Mouse (Mus musculus) thymus, postnatal 14 days (tissue): Measurements from ENCODE around the gene Arhgef39.

Source experiments
- DNase-seq: peaks from one replicate; pipeline ENCODE4 v3.0.0; 2021

Arhgef39 gene

DNA sequence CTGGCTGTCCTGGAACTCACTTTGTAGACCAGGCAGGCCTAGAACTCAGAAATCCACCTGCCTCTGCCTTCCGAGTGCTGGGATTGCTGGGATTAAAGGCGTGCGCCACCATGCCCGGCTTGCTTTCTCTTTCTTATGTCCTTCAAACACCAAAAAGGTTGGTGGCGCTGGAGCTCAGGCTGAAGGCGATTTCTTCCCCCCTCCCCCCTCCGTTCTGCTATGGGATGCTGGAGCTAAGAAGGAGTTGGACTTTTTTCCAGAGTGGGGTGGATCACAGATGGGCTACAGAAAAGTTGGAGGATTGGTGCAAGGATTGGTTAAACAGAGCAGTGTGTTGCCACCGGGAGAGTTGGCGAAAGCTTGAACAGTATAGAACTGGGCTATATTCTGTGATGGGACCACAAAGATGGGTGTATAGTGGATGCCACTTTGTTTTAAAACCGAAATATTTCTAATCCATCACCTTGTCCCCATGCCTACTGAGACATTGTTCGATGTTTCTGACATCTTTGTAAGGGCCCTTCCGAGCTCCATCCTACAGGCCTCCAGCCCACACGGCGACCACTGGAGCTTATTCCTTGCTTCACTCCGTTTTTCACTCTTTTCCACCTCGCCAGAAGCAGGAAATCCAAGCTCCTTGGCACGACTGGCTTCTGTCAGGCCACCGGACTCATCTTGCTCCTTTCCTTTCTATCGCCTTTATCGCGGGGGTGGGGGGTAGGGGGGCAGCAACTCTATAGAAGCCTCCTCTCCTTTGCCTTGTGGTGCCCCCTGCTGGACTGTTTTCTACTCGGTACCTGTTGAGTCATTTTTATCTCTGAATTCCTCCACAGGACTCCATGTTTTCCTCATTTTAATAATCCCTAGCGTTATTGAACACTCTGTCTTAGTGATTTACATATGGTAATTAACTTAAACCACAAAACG lies 20.3 kb downstream of the Arhgef39 start:
- DNase-seq = peak; percentile 87

- DNase-seq = peak; percentile 82
Observed at GRCm38 (mm10) chr4:43478534-43478858, 21.0 kb downstream of the Arhgef39 start.

DNA sequence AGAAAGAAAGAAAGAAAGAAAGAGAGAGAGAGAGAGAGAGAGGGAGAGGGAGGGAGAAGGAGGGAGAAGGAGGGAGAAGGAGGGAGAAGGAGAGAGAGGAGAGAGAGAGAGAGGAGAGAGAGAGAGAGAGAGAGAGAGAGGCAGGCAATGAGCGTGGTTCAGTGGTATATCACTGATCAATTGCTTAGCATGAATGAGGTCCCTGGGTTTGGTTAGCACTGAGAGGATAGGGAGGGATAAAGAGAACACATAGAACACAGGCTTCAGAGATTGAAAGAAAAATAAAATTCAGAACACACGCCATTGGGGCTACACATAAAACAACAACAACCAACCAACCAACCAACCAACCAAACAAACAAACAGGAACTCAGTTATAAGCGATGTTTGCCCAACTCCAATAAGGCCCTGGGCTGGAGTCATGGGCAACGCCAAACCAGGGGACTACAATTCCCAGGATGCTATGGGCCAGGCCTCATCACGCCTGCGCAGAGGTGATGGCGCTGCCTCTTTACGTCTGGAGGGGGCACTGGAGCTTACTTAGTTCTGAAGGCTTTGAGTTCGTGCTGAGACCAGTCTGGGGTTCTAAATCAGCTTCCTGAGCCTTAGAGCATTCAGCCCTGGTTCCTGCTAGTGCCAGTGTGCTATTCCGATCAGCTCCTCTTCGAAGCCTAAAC lies 21.5 kb downstream of the Arhgef39 start:
- DNase-seq = peak; percentile 91

GRCm38 (mm10) chr4:43476604-43477003 lies 22.9 kb downstream of the Arhgef39 start:
- DNase-seq = peak; percentile 52

DNA sequence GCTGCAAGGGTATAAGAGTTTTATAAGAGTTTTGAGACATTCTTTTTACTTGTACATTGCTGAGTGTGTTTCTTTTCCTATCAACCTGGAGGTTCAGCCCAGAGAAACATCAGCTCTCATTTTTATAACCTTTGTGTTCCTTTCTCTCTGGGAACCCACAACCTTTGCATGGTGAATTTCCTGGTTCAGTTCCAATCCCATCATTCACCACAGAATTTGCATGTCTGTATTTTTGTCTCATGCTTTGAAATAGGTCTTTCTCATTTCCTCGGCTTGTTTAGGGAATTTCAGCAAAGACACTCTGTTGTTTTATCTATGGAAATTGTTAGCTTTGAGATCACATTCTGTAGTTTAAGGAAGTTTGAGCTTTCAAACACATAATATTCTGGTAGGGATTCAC lies 25.9 kb downstream of the Arhgef39 start:
- no peak for DNase-seq

DNA sequence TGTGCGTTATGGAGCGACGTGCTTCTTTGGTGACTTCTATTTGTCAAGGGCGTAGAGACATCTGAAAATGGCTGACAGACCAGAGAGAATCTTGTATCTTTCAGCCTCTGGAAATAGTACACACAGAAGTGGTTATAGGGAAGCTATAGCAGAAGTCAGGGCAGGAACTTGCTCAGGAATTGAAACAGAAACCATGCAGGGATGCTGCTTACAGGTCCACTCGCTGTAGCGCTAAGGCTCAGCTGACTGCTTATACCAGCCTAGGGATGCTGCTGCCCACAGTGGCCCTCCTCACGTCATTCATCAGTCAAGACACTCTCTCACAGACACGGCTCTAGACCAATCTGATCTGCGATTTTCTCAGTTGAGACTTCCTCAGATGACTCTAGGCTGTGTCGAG lies 29.2 kb downstream of the Arhgef39 start:
- no peak for DNase-seq

GRCm38 (mm10) chr4:43466872-43467271 lies 32.6 kb downstream of the Arhgef39 start:
- no peak for DNase-seq

DNA sequence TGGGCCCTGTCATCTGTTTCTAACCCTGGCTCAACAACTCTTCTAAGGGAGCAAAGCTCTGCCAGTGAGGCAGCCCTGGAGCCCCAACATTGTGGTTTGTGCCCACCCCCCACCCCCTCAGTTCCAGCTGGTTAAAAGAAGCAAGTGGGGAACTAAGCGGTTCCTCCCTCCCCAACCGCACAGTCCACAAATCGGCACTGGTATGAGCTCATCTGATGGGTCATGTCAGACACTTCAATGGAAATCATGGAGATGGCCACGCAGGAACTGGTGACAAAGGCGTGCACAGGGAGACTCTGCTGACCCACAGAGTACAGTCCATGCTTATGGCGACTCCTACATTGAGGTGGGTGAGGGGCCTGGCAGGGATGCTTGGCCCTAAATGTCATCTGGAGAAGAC lies 33.6 kb downstream of the Arhgef39 start:
- no peak for DNase-seq

- DNase-seq = no peak
Observed at GRCm38 (mm10) chr4:43463102-43463501, 36.4 kb downstream of the Arhgef39 start.

GRCm38 (mm10) chr4:43457124-43457523 lies 42.4 kb downstream of the Arhgef39 start:
- peak; percentile 38 for DNase-seq

- peak; percentile 75 for DNase-seq
Observed at GRCm38 (mm10) chr4:43456470-43456869, 43.0 kb downstream of the Arhgef39 start.

DNA sequence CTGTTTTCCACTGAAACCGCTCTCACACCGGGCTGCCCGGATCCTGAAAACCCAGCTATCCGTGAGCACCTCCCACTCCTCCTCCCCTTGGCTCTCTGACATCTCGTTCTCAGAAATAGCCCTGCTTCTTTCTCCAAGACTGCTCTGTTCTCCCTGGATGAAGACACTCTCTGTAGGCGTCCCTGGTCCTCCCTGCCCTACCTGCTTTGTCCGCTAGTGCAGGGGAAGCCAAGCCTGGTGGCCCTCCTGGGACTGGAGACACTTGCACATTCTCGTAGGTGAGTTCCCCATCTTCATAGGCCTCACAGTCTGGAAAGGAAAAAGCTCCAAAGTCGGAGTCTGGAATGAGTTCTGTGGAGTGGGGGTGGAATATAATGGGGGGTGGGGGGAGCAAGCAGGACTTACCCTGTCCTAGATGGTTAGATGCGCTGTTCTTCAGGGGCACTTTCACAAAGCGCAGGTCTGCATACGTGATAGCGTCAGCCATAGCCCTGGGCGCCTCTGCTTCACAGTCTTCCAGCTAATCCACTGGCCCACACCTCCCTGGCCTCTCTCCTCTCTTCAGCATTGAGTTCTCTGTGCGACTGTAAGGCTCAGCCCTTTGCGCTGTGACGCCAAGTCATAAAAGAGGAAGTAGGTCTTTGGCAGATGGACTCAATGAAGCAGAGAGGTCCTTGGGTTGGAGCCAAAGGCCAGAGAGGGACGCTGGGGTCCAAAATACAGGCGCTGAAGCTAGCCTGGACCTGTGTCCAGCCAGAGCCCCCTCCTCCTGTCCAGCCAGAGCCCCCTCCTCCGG lies 45.3 kb downstream of the Arhgef39 start, which contains the start of gene Cd72:
Gene Cd72, minus strand, starts transcription at position 588 of the 796 bp plus-strand sequence.
- no peak for DNase-seq

GRCm38 (mm10) chr4:43453413-43453812 lies 46.1 kb downstream of the Arhgef39 start:
- peak; percentile 56 for DNase-seq

DNA sequence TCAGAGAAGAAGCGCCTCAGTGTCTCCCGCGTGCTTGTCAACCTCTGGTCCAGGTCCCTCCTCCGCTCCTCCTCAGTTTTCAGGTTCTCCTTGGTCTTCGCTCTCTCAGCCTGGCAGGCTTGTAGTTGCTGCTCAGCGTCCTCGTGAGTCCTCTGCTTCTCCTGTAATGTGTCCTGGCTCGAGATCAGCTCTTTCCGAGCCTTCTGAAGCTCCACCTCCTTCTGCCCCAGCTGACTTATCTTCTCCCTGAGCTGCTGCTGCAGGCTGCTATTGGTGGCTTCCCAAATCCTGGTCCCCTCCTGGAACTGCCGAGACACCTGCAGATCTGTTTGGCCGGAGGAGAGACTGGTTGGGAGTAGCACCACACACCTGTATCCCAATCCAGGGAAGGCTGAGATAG lies 47.2 kb downstream of the Arhgef39 start:
- no peak for DNase-seq

GRCm38 (mm10) chr4:43448554-43448953 lies 50.9 kb downstream of the Arhgef39 start:
- no peak for DNase-seq

DNA sequence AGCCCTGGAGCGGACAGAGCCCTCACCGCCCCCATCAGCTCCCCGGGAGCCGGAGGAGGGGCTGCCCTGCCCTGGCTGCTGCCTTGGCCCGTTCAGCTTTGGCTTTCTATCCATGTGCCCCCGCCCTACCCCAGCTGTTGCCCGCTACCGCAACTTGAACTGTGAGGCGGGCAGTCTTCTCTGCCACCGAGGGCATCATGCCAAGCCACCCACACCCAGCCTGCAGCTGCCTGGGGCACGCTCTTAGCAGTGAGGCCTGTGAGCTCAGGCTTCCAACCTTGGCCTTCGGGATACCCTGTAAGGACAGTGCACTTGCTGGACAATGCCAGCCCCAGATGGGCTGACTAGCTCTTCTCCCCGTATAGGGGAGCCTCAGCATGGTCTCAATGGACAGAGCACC lies 52.2 kb downstream of the Arhgef39 start:
- no peak for DNase-seq
